Mouse (Mus musculus): ENCODE results near the gene Slc17a5.
"Not testable (repeated sequence)": the region's sequence is repeated elsewhere in the genome, so short reads cannot be mapped to it uniquely, and the experiment has no call there.

Gene Slc17a5

GRCm38 (mm10) chr9:78520127-78520779 lies 67.6 kb downstream of the Slc17a5 start:
- DNase-seq (ENCODE audit: low spot score in 2 of 2), result no peak

- not testable (repeated sequence) for DNase-seq (ENCODE audit: low spot score in 2 of 2)
Observed at GRCm38 (mm10) chr9:78517237-78517636, 70.6 kb downstream of the Slc17a5 start.

GRCm38 (mm10) chr9:78516125-78516524 lies 71.7 kb downstream of the Slc17a5 start:
- DNase-seq (ENCODE audit: low spot score in 2 of 2), result no peak

GRCm38 (mm10) chr9:78514681-78515080 lies 73.2 kb downstream of the Slc17a5 start:
- DNase-seq (ENCODE audit: low spot score in 2 of 2), result no peak

- no peak for DNase-seq (ENCODE audit: low spot score in 2 of 2)
Observed at GRCm38 (mm10) chr9:78513776-78514500, 73.9 kb downstream of the Slc17a5 start.

- no peak for DNase-seq (ENCODE audit: low spot score in 2 of 2)
Observed at GRCm38 (mm10) chr9:78511705-78512104, 76.1 kb downstream of the Slc17a5 start.

GRCm38 (mm10) chr9:78508106-78508786 lies 79.6 kb downstream of the Slc17a5 start:
- DNase-seq (ENCODE audit: low spot score in 2 of 2), result no peak

GRCm38 (mm10) chr9:78506722-78507077 lies 81.1 kb downstream of the Slc17a5 start:
- no peak for DNase-seq (ENCODE audit: low spot score in 2 of 2)

- no peak for DNase-seq (ENCODE audit: low spot score in 2 of 2)
Observed at GRCm38 (mm10) chr9:78506002-78506721, 81.7 kb downstream of the Slc17a5 start.

GRCm38 (mm10) chr9:78505223-78505622 lies 82.6 kb downstream of the Slc17a5 start:
- DNase-seq (ENCODE audit: low spot score in 2 of 2), result no peak

GRCm38 (mm10) chr9:78504679-78505078 lies 83.2 kb downstream of the Slc17a5 start:
- DNase-seq (ENCODE audit: low spot score in 2 of 2), result no peak

- DNase-seq (ENCODE audit: low spot score in 2 of 2), result no peak
Observed at GRCm38 (mm10) chr9:78504133-78504532, 83.7 kb downstream of the Slc17a5 start.

GRCm38 (mm10) chr9:78503223-78504079 lies 84.4 kb downstream of the Slc17a5 start:
- DNase-seq (ENCODE audit: low spot score in 2 of 2), result peak in 1 of 2 experiments; percentile 5

- no peak for DNase-seq (ENCODE audit: low spot score in 2 of 2)
Observed at GRCm38 (mm10) chr9:78501284-78501683, 86.6 kb downstream of the Slc17a5 start.

GRCm38 (mm10) chr9:78500386-78500785 lies 87.5 kb downstream of the Slc17a5 start:
- DNase-seq (ENCODE audit: low spot score in 2 of 2), result no peak

- no peak for DNase-seq (ENCODE audit: low spot score in 2 of 2)
Observed at GRCm38 (mm10) chr9:78493171-78493570, 94.7 kb downstream of the Slc17a5 start.

- DNase-seq (ENCODE audit: low spot score in 2 of 2), result no peak
Observed at GRCm38 (mm10) chr9:78492254-78492653, 95.6 kb downstream of the Slc17a5 start.

- DNase-seq (ENCODE audit: low spot score in 2 of 2), result no peak
Observed at GRCm38 (mm10) chr9:78491169-78491568, 96.7 kb downstream of the Slc17a5 start.

GRCm38 (mm10) chr9:78488890-78489420 lies 98.9 kb downstream of the Slc17a5 start, which contains the start of gene Eef1a1:
Gene Eef1a1 (minus strand): TSS chr9:78489151.
- peak in 1 of 2 experiments; percentile 37 for DNase-seq (ENCODE audit: low spot score in 2 of 2)

- DNase-seq (ENCODE audit: low spot score in 2 of 2), result not testable (repeated sequence)
Observed at GRCm38 (mm10) chr9:78488021-78488420, 99.8 kb downstream of the Slc17a5 start.

Data from frontal cortex, postnatal 36 days (tissue).